Mouse (Mus musculus) embryonic facial prominence, embryonic 13.5 days (tissue): ENCODE results near the gene Gm20517. TPM values are rescaled to one million over a fixed set of nuclear protein-coding genes. Genes with fewer than 3 reads are reported as not detected.

Source experiments
- ATAC-seq: fragments of 200-750 bp; cut with Nextera tagmentation; 2 replicates; pipeline ENCODE4 v1.8.0; 2017; ENCODE audit warnings: low read depth; ENCODE audit not compliant: insufficient number of reproducible peaks, insufficient read depth, low FRiP score, low TSS enrichment
- H3K27ac ChIP-seq: fragments of 300-500 bp; sonication (generic); 2 replicates; pipeline ENCODE4 v1.5.1; 2015; ENCODE audit warnings: moderate library complexity, mild to moderate bottlenecking, inconsistent platforms
- H3K27me3 ChIP-seq: fragments of 300-500 bp; sonication (generic); 2 replicates; pipeline ENCODE4 v1.6.1; 2015; ENCODE audit warnings: mild to moderate bottlenecking, inconsistent platforms
- H3K36me3 ChIP-seq: fragments of 300-500 bp; sonication (generic); 2 replicates; pipeline ENCODE4 v1.6.1; 2015; ENCODE audit warnings: mild to moderate bottlenecking, inconsistent platforms
- H3K4me1 ChIP-seq: fragments of 300-500 bp; sonication (generic); 2 replicates; pipeline ENCODE4 v1.6.1; 2015; ENCODE audit warnings: inconsistent platforms
- H3K4me2 ChIP-seq: fragments of 300-500 bp; sonication (generic); 2 replicates; pipeline ENCODE4 v1.6.1; 2015; ENCODE audit warnings: moderate library complexity, mild to moderate bottlenecking, inconsistent platforms
- H3K4me3 ChIP-seq: fragments of 300-500 bp; sonication (generic); 2 replicates; pipeline ENCODE4 v1.5.1; 2015; ENCODE audit warnings: mild to moderate bottlenecking, inconsistent platforms
- H3K9ac ChIP-seq: fragments of 300-500 bp; sonication (generic); 2 replicates; pipeline ENCODE4 v1.6.1; 2015; ENCODE audit warnings: mild to moderate bottlenecking, inconsistent platforms
- H3K9me3 ChIP-seq: fragments of 300-500 bp; sonication (generic); 2 replicates; pipeline ENCODE4 v1.6.1; 2016; ENCODE audit warnings: inconsistent platforms
- WGBS: fragments of 180-500 bp; shearing (Covaris S2); methylation state at CpG from one replicate; pipeline ENCODE4 v1.1.7; 2015; ENCODE audit warnings: mixed read lengths; 5-methylcytosine and 5-hydroxymethylcytosine counted together
- polyA plus RNA-seq: library from polyadenylated mRNA; unstranded; fragments of >200 nt; fragmentation: Nextera tagmentation; extraction: Ambion mirVana; gene quantifications from 2 replicates; pipeline ENCODE4 v1.2.1, GENCODE M21; 2015

Gm20517 gene
- polyA plus RNA-seq, 1 experiment from 2014 or later, result 0.96 TPM

- H3K36me3 ChIP-seq, result peaks cover 59% of the 10 kb centered on the region
- 0 out of 2 replicates have a peak, but pooled peaks cover 5% of the 10 kb centered on the region for H3K4me1 ChIP-seq
- H3K9ac ChIP-seq, result peak overlapping the region; percentile 44; the same call in 1 of the 2 replicates
- no peak; the same call in 1 of the 2 replicates for ATAC-seq
- H3K9me3 ChIP-seq, result no peaks in the 10 kb centered on the region
- H3K27ac ChIP-seq, result no peak overlapping the region
- no peak overlapping the region for H3K4me3 ChIP-seq
- H3K4me2 ChIP-seq, result no peak overlapping the region; the same call in 1 of the 2 replicates
- H3K27me3 ChIP-seq, result peaks cover 19% of the 10 kb centered on the region
- 38% methylated on average over 28 of the region's 28 CpGs for WGBS
These were observed 91.4 kb downstream of the Gm20517 start for GRCm38 (mm10) chr17:47702548-47703345.

- H3K4me2 ChIP-seq, result no peak overlapping the region; the same call in 1 of the 2 replicates
- ATAC-seq, result no peak
These were observed 92.2 kb downstream of the Gm20517 start for GRCm38 (mm10) chr17:47703556-47703955.

DNA sequence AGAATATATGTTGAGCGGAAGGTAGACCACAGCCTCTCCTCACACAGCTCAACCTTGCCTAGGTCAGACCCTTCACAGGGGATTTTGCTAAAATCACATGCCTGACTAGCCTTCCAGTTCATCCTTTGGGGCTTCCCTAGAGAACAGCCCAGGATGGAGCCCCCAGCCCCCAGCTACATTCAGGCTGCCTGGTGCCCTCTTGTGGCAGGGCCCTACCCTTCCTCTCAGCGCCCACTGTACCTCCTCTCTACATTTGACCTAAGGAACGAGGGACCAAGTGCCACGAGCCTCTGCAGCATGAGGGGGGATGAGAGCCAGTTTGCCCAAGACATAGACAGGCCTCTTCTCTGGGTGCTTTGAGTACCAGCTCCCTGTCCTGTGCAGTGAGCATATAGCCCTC, 93.3 kb downstream of the Gm20517 start:
- H3K27ac ChIP-seq, result no peak overlapping the region
- no peak overlapping the region for H3K9ac ChIP-seq
- peaks cover 19% of the 10 kb centered on the region for H3K27me3 ChIP-seq
- peaks cover 44% of the 10 kb centered on the region for H3K36me3 ChIP-seq
- H3K4me3 ChIP-seq, result no peak overlapping the region
- H3K9me3 ChIP-seq, result no peaks in the 10 kb centered on the region
- 84% methylated on average over 4 of the region's 4 CpGs for WGBS
- H3K4me1 ChIP-seq, result 0 out of 2 replicates have a peak, but pooled peaks cover 5% of the 10 kb centered on the region
- H3K4me2 ChIP-seq, result no peak overlapping the region
- no peak for ATAC-seq

More at GRCm38 (mm10) chr17:47703556-47703955, 92.2 kb downstream of the Gm20517 start:
- Histone ChIP-seq H3K27ac (no peak overlapping the region), H3K9me3 (no peaks in the 10 kb centered on the region), H3K36me3 (peaks cover 53% of the 10 kb centered on the region), H3K9ac (no peak overlapping the region), H3K27me3 (peaks cover 19% of the 10 kb centered on the region), H3K4me3 (no peak overlapping the region), H3K4me1 (0 out of 2 replicates have a peak, but pooled peaks cover 5% of the 10 kb centered on the region)
- 20% methylated on average over 20 of the region's 20 CpGs for WGBS

GRCm38 (mm10) chr17:47706196-47706595, 94.8 kb downstream of the Gm20517 start:
- H3K27ac ChIP-seq, result no peak overlapping the region
- ATAC-seq, result no peak
- WGBS, result 57% methylated on average over 1 of the region's 1 CpGs

GRCm38 (mm10) chr17:47707961-47708360, 96.6 kb downstream of the Gm20517 start:
- peaks cover 5% of the 10 kb centered on the region; the same call in 1 of the 2 replicates for H3K27me3 ChIP-seq
- WGBS, result 79% methylated on average over 3 of the region's 3 CpGs
- H3K27ac ChIP-seq, result no peak overlapping the region

More at GRCm38 (mm10) chr17:47706196-47706595, 94.8 kb downstream of the Gm20517 start:
- H3K9ac ChIP-seq, result no peak overlapping the region
- no peak overlapping the region for H3K4me3 ChIP-seq
- H3K9me3 ChIP-seq, result no peaks in the 10 kb centered on the region
- 0 out of 2 replicates have a peak, but pooled peaks cover 5% of the 10 kb centered on the region for H3K4me1 ChIP-seq
- H3K36me3 ChIP-seq, result peaks cover 30% of the 10 kb centered on the region
- peaks cover 19% of the 10 kb centered on the region for H3K27me3 ChIP-seq
- no peak overlapping the region for H3K4me2 ChIP-seq

DNA sequence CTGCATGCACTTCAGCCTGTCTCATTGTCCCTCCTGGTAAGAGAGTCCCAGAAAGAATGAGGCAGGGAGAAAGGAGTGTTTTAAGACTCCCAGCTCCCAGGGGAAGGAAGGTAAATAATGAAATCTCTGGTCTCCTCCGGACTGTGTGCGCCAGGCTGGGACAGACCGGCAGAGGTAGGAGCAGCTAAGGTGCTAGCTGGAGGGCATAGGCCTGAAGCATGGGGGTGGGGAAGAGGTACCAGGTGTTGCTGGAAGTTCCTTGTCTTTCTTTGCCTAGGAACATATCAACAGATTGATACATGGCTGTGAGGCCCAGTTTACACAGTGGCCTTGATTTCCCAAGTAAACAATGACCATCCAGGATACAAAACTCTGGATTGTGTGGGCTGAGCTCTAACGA, 97.6 kb downstream of the Gm20517 start:
- H3K27me3 ChIP-seq, result no peaks in the 10 kb centered on the region
- H3K4me1 ChIP-seq, result no peaks in the 10 kb centered on the region
- 79% methylated on average over 4 of the region's 4 CpGs for WGBS
- no peak overlapping the region for H3K4me2 ChIP-seq
- no peak overlapping the region for H3K27ac ChIP-seq
- no peak overlapping the region for H3K4me3 ChIP-seq
- no peak overlapping the region for H3K9ac ChIP-seq
- no peak for ATAC-seq
- H3K9me3 ChIP-seq, result no peaks in the 10 kb centered on the region
- 0 out of 2 replicates have a peak, but pooled peaks cover 4% of the 10 kb centered on the region for H3K36me3 ChIP-seq

More at GRCm38 (mm10) chr17:47707961-47708360, 96.6 kb downstream of the Gm20517 start:
- H3K4me3 ChIP-seq, result no peak overlapping the region
- H3K36me3 ChIP-seq, result peaks cover 13% of the 10 kb centered on the region
- 0 out of 2 replicates have a peak, but pooled peaks cover under 1% of the 10 kb centered on the region for H3K4me1 ChIP-seq
- H3K9me3 ChIP-seq, result no peaks in the 10 kb centered on the region
- ATAC-seq, result no peak
- H3K9ac ChIP-seq, result no peak overlapping the region
- H3K4me2 ChIP-seq, result no peak overlapping the region

DNA sequence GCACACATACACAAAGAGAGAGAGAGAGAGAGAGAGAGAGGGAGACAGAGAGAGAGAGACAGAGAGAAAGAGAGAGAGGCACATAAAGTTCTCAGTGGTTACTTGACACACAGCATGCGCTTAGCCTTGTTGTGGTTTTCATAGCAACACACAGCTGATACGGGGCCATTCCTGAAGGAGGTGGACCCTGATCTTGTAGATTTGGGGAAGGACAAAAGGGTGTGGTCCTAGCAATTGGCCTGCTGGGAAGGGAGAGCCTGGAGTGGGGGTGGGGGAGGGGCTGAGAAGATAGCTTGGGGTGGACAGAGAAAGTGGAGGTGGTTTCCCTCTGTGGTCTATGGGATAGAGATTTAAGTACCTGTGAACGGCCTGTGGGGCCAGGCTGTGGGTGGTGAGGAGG, 98.6 kb downstream of the Gm20517 start:
- Histone ChIP-seq H3K9me3 (no peaks in the 10 kb centered on the region), H3K27me3 (no peaks in the 10 kb centered on the region), H3K9ac (no peak overlapping the region), H3K4me2 (no peak overlapping the region), H3K27ac (no peak overlapping the region), H3K4me3 (no peak overlapping the region), H3K4me1 (no peaks in the 10 kb centered on the region), H3K36me3 (no peaks in the 10 kb centered on the region)
- ATAC-seq, result no peak
- 76% methylated on average over 3 of the region's 3 CpGs for WGBS

DNA sequence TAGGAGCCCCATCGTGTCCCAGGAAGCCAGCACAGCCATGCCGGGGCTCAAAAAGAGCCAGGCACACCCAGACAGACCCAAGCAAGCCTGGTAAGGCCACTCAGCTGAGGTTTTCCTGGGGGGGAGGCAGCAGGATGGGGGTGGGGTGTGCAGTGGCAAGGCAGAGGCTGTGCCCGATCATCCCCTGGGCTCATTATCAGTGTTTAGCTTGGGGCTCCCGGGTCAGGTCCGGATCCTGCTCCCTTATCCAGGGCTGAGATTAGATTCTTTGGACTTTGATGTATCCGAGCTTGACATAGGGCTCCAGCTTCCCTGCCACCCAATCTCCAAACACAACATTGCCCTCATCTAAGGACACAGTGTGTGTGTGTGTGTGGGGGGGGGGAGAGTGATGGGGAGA, 100.5 kb downstream of the Gm20517 start:
- Histone ChIP-seq H3K9ac (no peak overlapping the region), H3K27ac (no peak overlapping the region), H3K9me3 (no peaks in the 10 kb centered on the region), H3K4me1 (no peaks in the 10 kb centered on the region), H3K27me3 (no peaks in the 10 kb centered on the region), H3K36me3 (no peaks in the 10 kb centered on the region), H3K4me2 (no peak overlapping the region), H3K4me3 (no peak overlapping the region)
- no peak for ATAC-seq
- WGBS, result 54% methylated on average over 6 of the region's 6 CpGs

DNA sequence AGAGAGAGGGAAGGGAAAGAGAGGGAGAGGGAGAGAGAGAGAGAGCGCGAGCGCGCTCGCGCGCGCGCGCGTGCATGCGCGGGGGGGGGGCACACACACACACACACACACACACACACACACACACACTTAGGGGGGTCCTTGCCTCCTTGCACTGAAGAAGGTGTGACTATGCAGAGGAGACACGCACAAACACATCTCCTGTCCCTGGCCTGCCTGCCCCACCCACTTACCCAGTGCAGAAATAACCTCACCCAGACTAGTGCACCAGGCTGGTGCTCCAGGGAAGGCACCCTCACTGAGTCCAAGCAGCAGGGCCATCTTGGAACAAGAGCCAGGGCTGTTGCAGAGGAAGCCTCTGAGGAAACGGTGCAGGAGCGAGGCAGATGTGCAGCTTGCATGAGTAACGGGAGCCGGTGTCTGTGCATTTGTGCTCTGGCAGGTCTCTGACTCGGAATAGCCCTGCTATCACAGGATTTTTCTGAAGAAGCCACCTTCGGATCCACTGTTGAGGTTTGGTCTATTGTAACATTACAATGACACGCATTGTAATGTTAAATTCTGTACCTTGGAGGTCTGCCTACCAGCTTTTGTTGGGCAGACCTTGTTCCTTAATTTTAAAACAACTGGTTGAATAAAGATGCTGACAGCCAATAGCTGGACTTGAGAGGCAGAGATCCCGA, 101.6 kb downstream of the Gm20517 start:
- H3K4me1 ChIP-seq, result no peaks in the 10 kb centered on the region
- H3K27ac ChIP-seq, result no peak overlapping the region
- peak overlapping the region; percentile 3; the same call in 1 of the 2 replicates for H3K4me2 ChIP-seq
- H3K9me3 ChIP-seq, result no peaks in the 10 kb centered on the region
- no peak overlapping the region for H3K4me3 ChIP-seq
- no peaks in the 10 kb centered on the region for H3K36me3 ChIP-seq
- ATAC-seq, result no peak
- no peaks in the 10 kb centered on the region for H3K27me3 ChIP-seq
- WGBS, result 44% methylated on average over 11 of the region's 22 CpGs
- H3K9ac ChIP-seq, result no peak overlapping the region

- H3K27me3 ChIP-seq, result no peaks in the 10 kb centered on the region
- no peaks in the 10 kb centered on the region for H3K4me1 ChIP-seq
- H3K27ac ChIP-seq, result no peak overlapping the region
- no peak for ATAC-seq
- H3K9me3 ChIP-seq, result no peaks in the 10 kb centered on the region
- no peak overlapping the region for H3K4me3 ChIP-seq
- no peak overlapping the region; the same call in 1 of the 2 replicates for H3K9ac ChIP-seq
- 43% methylated on average over 3 of the region's 3 CpGs for WGBS
- H3K4me2 ChIP-seq, result no peak overlapping the region
- no peaks in the 10 kb centered on the region for H3K36me3 ChIP-seq
These were observed 103.6 kb downstream of the Gm20517 start for GRCm38 (mm10) chr17:47715037-47715436.

DNA sequence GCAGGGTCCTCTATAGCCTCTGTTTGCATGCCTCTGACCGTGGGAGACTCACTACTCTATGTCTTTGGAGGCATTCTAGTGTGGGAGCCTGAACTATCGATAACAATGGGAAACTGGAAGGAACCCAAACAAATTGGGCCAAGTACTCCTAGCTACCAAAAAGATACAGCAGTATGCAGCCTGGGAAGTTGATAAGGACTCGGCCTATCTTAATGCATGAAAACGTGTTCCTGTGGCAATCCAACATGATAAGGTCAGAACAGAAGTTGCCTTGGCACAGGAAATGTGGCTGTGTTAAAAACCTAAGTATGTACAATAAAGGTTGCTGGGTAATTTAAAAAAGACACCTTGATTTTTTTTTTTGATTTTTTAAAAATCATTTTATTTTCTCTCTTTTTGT, 109.8 kb downstream of the Gm20517 start:
- 89% methylated on average over 4 of the region's 4 CpGs for WGBS
- Histone ChIP-seq H3K27ac (no peak overlapping the region), H3K27me3 (no peaks in the 10 kb centered on the region), H3K4me2 (no peak overlapping the region), H3K36me3 (no peaks in the 10 kb centered on the region), H3K4me3 (no peak overlapping the region), H3K9me3 (no peaks in the 10 kb centered on the region), H3K4me1 (no peaks in the 10 kb centered on the region), H3K9ac (no peak overlapping the region)
- ATAC-seq, result no peak
